Mouse (Mus musculus) forebrain, embryonic 14.5 days (tissue): ENCODE measurements around the gene Gm42417. TPM values are rescaled to one million over a fixed set of nuclear protein-coding genes. Genes with fewer than 3 reads are reported as not detected.
A peak's percentile ranks its signal among the peaks of the same experiment; 100 is the strongest.

Experiments used
- ATAC-seq: fragments of 200-750 bp; cut with Nextera tagmentation; 2 replicates; pipeline ENCODE4 v1.8.0; 2017; ENCODE audit warnings: mild to moderate bottlenecking, moderate library complexity
- DNase-seq: peaks from one replicate; pipeline ENCODE4 v3.0.0-alpha.2; 2015; ENCODE audit warnings: low spot score
- H3K27ac ChIP-seq: fragments of 300-500 bp; sonication (generic); 2 replicates; pipeline ENCODE4 v1.5.1; 2014; ENCODE audit warnings: low read depth, mild to moderate bottlenecking, control low read depth, low read length, moderate library complexity
- H3K27me3 ChIP-seq: fragments of 300-500 bp; sonication (generic); replicated peaks from 2 replicates; pipeline ENCODE4 v1.6.1; 2014; ENCODE audit warnings: low read length, control low read depth, mixed read lengths; ENCODE audit not compliant: control insufficient read depth, insufficient read depth
- H3K36me3 ChIP-seq: fragments of 300-500 bp; sonication (generic); 2 replicates; pipeline ENCODE4 v1.6.1; 2014; ENCODE audit warnings: low read length, control low read depth; ENCODE audit not compliant: control insufficient read depth, insufficient read depth
- H3K4me1 ChIP-seq: fragments of 300-500 bp; sonication (generic); 2 replicates; pipeline ENCODE4 v1.6.1; 2014; ENCODE audit warnings: antibody characterized with exemption, low read length, control low read depth; ENCODE audit not compliant: control insufficient read depth, insufficient read depth
- H3K4me2 ChIP-seq: fragments of 300-500 bp; sonication (generic); 2 replicates; pipeline ENCODE4 v1.6.1; 2014; ENCODE audit warnings: mild to moderate bottlenecking, control low read depth, low read length
- H3K4me3 ChIP-seq: fragments of 300-500 bp; sonication (generic); 2 replicates; pipeline ENCODE4 v1.5.1; 2014; ENCODE audit warnings: low read depth, low read length, control low read depth
- H3K9ac ChIP-seq: fragments of 300-500 bp; sonication (generic); 2 replicates; pipeline ENCODE4 v1.6.1; 2014; ENCODE audit warnings: mild to moderate bottlenecking, low read length, control low read depth, moderate library complexity
- H3K9me3 ChIP-seq: fragments of 300-500 bp; sonication (generic); replicated peaks from 2 replicates; pipeline ENCODE4 v1.6.1; 2016; ENCODE audit warnings: low read length, control low read depth, mixed read lengths; ENCODE audit not compliant: control insufficient read depth
- WGBS: fragments of 180-500 bp; shearing (Covaris S2); extraction: QIAGEN DNeasy Blood & Tissue Kit; methylation state at CpG from one replicate; pipeline ENCODE4 v1.1.7; 2014; 5-methylcytosine and 5-hydroxymethylcytosine counted together
- polyA plus RNA-seq: library from polyadenylated mRNA; unstranded; fragments of >200 nt; fragmentation: Nextera tagmentation; extraction: Ambion mirVana; gene quantifications from 2 replicates; pipeline ENCODE4 v1.2.1, GENCODE M21; 2014

Gene Gm42417
- polyA plus RNA-seq, 1 experiment from 2014 or later, result not detected

DNA sequence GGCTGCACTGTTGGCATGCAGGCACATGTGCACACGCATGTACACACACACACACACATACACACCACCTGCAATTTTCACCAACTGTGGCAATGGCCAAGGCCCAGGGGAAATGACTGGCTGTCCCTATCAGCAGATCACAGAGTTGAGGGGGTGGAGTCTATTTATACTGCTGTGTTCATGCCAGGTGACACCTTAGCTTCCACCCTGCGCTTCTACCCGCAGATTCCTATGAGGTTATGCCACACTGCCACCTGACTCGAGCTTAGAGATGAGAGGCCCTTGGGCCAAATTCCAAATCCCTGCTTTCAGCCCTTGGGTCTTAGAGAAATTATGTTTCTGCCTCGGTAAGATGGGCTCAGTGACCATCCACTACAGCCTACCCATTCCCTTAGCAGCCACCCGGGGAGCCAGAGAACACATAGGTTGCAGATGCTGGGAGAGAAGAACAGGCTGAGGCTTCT, 4.6 kb downstream of the Gm42417 start:
- DNase-seq (no peak), ATAC-seq (no peak)
- Histone ChIP-seq H3K36me3 (peaks cover 15% of the 10 kb centered on the region; the same call in 1 of the 2 replicates), H3K4me2 (no peak overlapping the region), H3K27ac (no peak overlapping the region), H3K4me3 (no peak overlapping the region), H3K9ac (no peak overlapping the region), H3K4me1 (no peaks in the 10 kb centered on the region), H3K27me3 (no peaks in the 10 kb centered on the region), H3K9me3 (no peaks in the 10 kb centered on the region)
- WGBS, result 87% methylated on average over 6 of the region's 6 CpGs

- Histone ChIP-seq H3K9ac (no peak overlapping the region), H3K4me2 (no peak overlapping the region), H3K27ac (no peak overlapping the region), H3K9me3 (no peaks in the 10 kb centered on the region), H3K4me3 (no peak overlapping the region), H3K27me3 (no peaks in the 10 kb centered on the region), H3K4me1 (peaks cover 1% of the 10 kb centered on the region; the same call in 1 of the 2 replicates), H3K36me3 (peaks cover 6% of the 10 kb centered on the region; the same call in 1 of the 2 replicates)
- no peak for ATAC-seq
- no peak for DNase-seq
- WGBS, result 89% methylated on average over 6 of the region's 6 CpGs
These were observed 5.7 kb downstream of the Gm42417 start for GRCm38 (mm10) chr1:36533546-36533945.

- no peaks in the 10 kb centered on the region for H3K27me3 ChIP-seq
- H3K4me2 ChIP-seq, result no peak overlapping the region
- no peak for DNase-seq
- H3K9me3 ChIP-seq, result no peaks in the 10 kb centered on the region
- no peak overlapping the region for H3K4me3 ChIP-seq
- H3K9ac ChIP-seq, result no peak overlapping the region
- no peak for ATAC-seq
- H3K27ac ChIP-seq, result no peak overlapping the region
- H3K4me1 ChIP-seq, result peaks cover 5% of the 10 kb centered on the region
- 88% methylated on average over 12 of the region's 12 CpGs for WGBS
- H3K36me3 ChIP-seq, result peaks cover 10% of the 10 kb centered on the region
These were observed 7.8 kb downstream of the Gm42417 start for GRCm38 (mm10) chr1:36531461-36531860.

- H3K4me3 ChIP-seq, result no peak overlapping the region
- H3K27ac ChIP-seq, result peak overlapping the region; percentile 27; the same call in 1 of the 2 replicates
- H3K4me1 ChIP-seq, result peaks cover 5% of the 10 kb centered on the region
- DNase-seq, result no peak
- peaks cover 15% of the 10 kb centered on the region for H3K36me3 ChIP-seq
- H3K27me3 ChIP-seq, result no peaks in the 10 kb centered on the region
- H3K4me2 ChIP-seq, result no peak overlapping the region
- H3K9me3 ChIP-seq, result no peaks in the 10 kb centered on the region
- WGBS, result 87% methylated on average over 7 of the region's 7 CpGs
- no peak overlapping the region for H3K9ac ChIP-seq
- ATAC-seq, result no peak
These were observed 8.3 kb downstream of the Gm42417 start for GRCm38 (mm10) chr1:36530962-36531361.

- no peak overlapping the region for H3K9ac ChIP-seq
- H3K4me1 ChIP-seq, result peaks cover 5% of the 10 kb centered on the region
- ATAC-seq, result 0 out of 2 replicates have a peak, but pooled peaks have one; percentile 8
- peak overlapping the region; percentile 27; the same call in 1 of the 2 replicates for H3K27ac ChIP-seq
- peaks cover 19% of the 10 kb centered on the region for H3K36me3 ChIP-seq
- no peaks in the 10 kb centered on the region for H3K27me3 ChIP-seq
- H3K4me3 ChIP-seq, result no peak overlapping the region
- H3K9me3 ChIP-seq, result no peaks in the 10 kb centered on the region
- H3K4me2 ChIP-seq, result no peak overlapping the region
- WGBS, result 66% methylated on average over 8 of the region's 8 CpGs
- DNase-seq, result peak; percentile 44
These were observed 8.7 kb downstream of the Gm42417 start for GRCm38 (mm10) chr1:36530485-36530884.

DNA sequence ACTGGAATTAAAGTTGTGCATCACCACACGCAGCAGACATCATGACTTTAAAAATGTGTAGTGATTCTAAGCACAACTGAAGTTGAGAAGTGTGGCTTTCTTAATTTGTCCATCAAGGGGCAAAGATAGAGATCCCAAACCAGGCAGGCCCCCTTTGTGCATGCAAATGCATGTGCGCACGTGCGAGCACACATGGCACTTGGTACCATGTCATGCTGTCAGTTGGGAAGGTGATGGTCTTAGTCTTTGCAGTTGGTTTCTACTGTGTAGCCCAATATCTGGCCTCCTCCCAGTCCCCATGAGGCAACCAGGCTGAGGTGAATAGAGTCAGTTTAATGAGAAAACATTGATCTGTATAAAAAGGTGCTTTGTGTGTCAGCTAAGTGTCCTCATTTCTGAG, 9.4 kb downstream of the Gm42417 start:
- 0 out of 2 replicates have a peak overlapping the region, but pooled peaks have one; percentile 27 for H3K27ac ChIP-seq
- peaks cover 25% of the 10 kb centered on the region for H3K36me3 ChIP-seq
- 92% methylated on average over 4 of the region's 4 CpGs for WGBS
- H3K4me3 ChIP-seq, result no peak overlapping the region
- DNase-seq (no peak), ATAC-seq (no peak)
- no peaks in the 10 kb centered on the region for H3K27me3 ChIP-seq
- no peak overlapping the region for H3K4me2 ChIP-seq
- peaks cover 5% of the 10 kb centered on the region for H3K4me1 ChIP-seq
- H3K9ac ChIP-seq, result no peak overlapping the region
- no peaks in the 10 kb centered on the region for H3K9me3 ChIP-seq

- Histone ChIP-seq H3K27ac (no peak overlapping the region), H3K27me3 (no peaks in the 10 kb centered on the region), H3K9ac (no peak overlapping the region), H3K4me3 (no peak overlapping the region), H3K4me1 (peaks cover 5% of the 10 kb centered on the region), H3K9me3 (no peaks in the 10 kb centered on the region), H3K4me2 (no peak overlapping the region), H3K36me3 (peaks cover 30% of the 10 kb centered on the region)
- ATAC-seq (no peak), DNase-seq (no peak)
- WGBS, result 91% methylated on average over 4 of the region's 4 CpGs
These were observed 10.0 kb downstream of the Gm42417 start for GRCm38 (mm10) chr1:36529274-36529673.

DNA sequence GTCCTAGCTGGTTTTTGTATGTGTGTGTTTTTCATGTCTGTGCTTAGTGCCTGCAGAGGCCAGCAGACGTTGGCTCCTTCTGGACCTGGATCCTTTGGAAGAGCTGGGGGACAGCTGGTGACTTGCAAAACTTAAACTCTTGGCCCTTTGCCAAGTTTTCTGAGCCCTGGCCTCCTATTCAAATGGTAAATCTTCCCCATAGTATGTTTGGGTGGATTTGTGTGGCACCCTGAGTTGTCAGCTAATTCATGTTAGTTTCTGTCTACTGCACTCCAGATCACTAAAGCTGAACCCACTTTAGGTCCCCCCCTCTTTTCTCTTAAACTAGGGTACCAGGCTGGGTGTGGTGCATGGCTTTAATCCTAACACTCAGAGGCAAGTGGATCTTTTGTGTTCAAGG, 10.9 kb downstream of the Gm42417 start:
- DNase-seq (peak; percentile 94), ATAC-seq (peak; percentile 77)
- Histone ChIP-seq H3K27ac (peak overlapping the region; percentile 74), H3K4me3 (no peak overlapping the region), H3K9me3 (no peaks in the 10 kb centered on the region), H3K27me3 (no peaks in the 10 kb centered on the region), H3K4me1 (peaks cover 9% of the 10 kb centered on the region), H3K9ac (no peak overlapping the region), H3K36me3 (peaks cover 39% of the 10 kb centered on the region), H3K4me2 (no peak overlapping the region)
- WGBS, result 3% methylated on average over 1 of the region's 1 CpGs

GRCm38 (mm10) chr1:36526903-36527302, 12.3 kb downstream of the Gm42417 start:
- WGBS, result 89% methylated on average over 10 of the region's 10 CpGs
- H3K36me3 ChIP-seq, result peaks cover 53% of the 10 kb centered on the region
- no peak overlapping the region for H3K9ac ChIP-seq
- ATAC-seq, result no peak
- DNase-seq, result no peak
- H3K4me3 ChIP-seq, result no peak overlapping the region
- no peaks in the 10 kb centered on the region for H3K27me3 ChIP-seq
- H3K27ac ChIP-seq, result no peak overlapping the region
- H3K4me2 ChIP-seq, result no peak overlapping the region
- no peaks in the 10 kb centered on the region for H3K9me3 ChIP-seq
- H3K4me1 ChIP-seq, result peaks cover 9% of the 10 kb centered on the region
